Mouse (Mus musculus): ENCODE data around the gene Slc9b2.
A peak's percentile ranks its signal among the peaks of the same experiment; 100 is the strongest.

The Slc9b2 gene

DNA sequence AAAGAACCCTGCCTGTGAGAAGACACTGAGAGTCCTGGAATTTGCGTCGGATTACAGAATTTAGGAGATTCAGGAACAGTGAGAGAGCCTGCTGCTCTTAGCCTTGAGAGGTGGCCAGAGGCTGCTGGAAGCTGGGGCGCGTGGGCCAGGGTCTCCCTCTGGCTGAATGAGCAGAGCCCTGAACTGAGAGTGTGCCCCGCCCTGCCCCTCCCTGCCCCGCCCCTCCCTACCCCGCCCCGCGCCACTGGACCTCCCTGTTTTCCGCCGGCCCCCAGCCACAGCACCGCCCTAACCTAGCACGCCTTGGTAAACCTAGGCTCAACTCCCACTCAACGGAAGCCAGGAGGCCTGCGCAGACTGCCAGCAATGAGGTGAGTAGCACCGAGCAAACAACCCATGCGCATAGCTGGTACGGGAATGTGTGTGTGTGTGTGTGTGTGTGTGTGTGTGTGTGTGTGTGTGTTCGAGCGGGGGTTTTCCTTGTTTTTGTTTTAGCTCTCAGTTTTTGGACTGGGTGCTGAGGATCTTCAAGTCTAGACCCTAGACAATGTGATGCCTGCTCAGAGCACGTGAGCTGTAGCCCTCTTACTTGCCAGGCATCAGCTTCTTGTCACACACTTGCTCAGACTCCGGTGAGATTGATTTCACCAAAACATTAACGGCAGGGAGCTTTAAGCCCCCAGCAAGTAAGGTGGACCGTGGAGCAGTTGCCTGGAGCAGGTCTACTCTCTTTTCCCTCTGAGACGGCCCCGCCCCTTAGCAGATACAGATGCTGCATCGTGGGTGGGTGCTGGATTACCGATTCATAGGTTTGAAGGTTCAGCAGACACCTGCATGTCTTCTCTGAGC, at the start of gene Slc9b2:
Slc9b2 (plus strand) TSS at position 290 of the 849 bp plus-strand sequence.
- DNase-seq (ENCODE audit: low spot score in 2 of 2), result no peak

DNA sequence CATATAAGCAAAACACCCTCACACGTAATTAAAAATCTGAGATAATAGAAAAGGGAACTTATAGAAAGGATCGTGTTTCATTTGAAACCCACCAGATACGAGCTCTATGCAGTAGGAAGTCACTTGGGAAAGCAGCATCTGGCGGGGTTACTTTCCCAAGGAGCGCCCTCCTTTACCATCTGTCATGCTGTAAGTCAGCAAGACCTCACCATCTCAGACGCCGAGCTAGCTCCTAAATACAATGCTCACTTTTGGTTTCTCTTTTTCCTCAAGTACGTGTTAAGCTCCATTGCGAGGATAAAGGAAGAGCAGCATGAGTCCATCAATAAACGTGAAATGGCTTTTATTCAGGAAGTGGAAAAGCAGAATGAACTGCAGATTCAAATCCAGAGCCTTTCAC, 48.6 kb upstream of the Slc9b2 start:
- no peak for DNase-seq (ENCODE audit: low spot score in 2 of 2)

DNA sequence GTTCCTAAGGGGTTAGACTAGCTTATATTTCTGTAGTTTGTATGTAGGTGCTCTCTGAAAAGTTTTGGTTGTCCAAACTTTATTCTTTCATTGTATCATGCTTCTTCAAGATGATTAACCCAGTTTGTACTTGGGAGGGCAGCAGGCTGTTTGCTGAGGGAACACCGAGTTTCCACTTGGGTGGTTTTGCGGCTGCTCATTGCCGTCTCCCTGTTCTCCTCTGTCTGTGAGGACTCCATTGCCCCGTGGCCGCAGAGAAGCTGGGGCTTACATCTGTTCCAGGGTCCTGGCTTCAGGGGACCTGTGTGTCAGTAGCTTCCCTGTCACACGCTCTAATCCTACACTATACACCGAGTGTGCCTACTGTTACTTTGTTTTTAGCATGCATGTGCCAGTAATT, 47.3 kb upstream of the Slc9b2 start:
- no peak for DNase-seq (ENCODE audit: low spot score in 2 of 2)

DNA sequence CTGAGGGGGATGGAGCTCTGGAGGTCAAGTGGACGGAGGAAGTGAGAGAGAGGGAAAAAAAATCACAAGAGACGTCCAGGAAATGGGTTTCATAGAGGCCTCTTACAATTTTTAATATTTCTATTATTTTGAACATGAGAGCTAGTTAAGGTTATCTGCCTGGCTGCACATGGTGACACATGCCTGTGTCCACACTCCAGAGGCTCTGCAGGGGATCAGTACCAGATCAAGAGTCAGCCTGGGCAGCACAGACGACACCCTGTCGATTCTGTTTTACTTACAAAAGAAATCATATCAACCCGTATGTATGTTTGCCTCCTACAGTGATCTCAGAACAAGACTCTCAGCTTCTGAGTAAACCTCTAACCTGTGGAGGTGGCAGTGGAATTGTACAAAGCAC, 38.9 kb upstream of the Slc9b2 start:
- DNase-seq (ENCODE audit: low spot score in 2 of 2), result no peak

DNA sequence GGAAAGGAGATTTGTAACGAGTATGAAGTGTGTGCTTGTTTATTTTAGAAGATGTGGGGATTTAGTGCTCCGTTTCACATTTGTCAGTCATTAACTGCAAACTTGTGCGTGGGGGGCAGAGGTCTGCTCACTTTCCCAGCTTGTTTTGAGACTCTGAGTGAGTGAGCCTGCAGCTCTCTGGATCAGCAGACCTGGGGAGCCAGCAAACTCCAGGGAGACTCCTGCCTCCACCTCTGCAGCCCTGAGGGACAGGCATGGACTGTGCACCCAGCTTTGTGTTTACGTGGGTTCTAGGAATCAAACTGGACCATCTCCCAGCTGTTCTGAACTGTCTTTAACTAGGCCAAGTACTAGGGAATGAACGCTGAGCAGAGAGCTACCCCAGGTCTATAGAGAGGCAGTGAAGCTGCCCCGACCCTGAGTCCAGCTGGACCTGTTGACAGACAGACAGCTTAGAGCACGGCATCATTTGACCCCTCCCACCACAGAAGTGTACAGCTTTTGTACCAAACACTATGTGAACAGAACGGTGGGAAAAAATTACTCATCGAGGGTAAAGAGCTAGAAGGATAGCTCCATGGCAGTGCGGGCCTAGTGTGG, 38.0 kb upstream of the Slc9b2 start:
- no peak for DNase-seq (ENCODE audit: low spot score in 2 of 2)

DNA sequence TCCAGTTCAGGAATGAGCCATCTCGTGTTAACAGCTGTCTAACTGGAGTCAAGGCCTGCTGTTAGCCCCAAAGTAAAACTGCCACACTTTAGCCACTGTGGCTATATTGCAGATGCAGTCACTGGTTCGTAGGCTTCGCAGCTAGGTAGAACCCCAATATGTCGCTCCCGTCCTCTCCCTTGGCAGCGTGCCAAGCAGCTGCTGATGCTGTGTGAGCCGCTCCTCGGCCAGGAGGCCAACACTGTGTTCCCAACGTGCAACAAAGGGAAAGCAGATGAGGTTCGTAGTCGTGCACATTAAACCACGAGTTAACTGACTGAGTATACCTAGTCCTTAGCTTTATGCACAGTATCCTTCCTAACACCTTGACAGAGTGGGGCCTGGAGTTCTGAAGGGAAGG, 34.9 kb upstream of the Slc9b2 start:
- no peak for DNase-seq (ENCODE audit: low spot score in 2 of 2)

DNA sequence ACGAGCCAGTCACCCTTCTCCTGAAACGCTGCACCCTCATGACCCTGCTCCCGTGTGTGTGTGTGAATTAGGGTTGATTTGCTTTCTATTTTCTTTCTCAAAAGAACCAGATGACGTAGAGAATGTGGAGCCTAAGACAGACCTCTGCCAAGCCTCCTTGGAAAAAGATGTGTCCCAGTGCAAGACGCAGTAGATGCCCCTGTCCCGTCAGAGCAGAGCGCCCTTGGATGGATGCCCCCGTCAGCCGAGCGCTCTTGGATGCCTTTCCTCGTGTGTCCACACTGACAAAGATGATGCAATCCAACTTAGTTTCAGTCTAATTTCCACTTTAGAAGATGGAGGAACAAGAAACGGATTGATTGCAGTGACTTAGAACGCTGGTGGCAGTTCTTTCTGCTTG, 34.5 kb upstream of the Slc9b2 start:
- DNase-seq (ENCODE audit: low spot score in 2 of 2), result no peak

DNA sequence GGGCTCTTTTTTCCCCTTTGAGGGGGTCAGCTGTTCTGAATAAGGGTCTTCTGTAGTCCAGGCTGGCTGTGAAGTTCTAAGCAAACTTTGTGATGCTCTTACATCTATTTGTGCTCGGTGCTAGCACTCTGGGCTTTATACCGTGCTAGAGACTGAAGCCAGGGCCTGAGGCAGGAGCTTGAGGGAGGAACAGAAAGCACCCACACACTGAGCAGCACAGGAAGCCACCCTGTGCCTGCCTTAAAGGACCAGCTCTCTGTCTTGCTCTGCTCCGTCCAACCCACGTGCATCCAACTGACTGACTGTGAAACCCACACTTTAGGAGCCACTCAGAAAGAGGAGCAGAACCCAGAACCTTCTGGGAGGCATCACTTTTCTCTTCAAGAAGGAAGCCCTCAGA, 27.3 kb upstream of the Slc9b2 start:
- no peak for DNase-seq (ENCODE audit: low spot score in 2 of 2)

DNA sequence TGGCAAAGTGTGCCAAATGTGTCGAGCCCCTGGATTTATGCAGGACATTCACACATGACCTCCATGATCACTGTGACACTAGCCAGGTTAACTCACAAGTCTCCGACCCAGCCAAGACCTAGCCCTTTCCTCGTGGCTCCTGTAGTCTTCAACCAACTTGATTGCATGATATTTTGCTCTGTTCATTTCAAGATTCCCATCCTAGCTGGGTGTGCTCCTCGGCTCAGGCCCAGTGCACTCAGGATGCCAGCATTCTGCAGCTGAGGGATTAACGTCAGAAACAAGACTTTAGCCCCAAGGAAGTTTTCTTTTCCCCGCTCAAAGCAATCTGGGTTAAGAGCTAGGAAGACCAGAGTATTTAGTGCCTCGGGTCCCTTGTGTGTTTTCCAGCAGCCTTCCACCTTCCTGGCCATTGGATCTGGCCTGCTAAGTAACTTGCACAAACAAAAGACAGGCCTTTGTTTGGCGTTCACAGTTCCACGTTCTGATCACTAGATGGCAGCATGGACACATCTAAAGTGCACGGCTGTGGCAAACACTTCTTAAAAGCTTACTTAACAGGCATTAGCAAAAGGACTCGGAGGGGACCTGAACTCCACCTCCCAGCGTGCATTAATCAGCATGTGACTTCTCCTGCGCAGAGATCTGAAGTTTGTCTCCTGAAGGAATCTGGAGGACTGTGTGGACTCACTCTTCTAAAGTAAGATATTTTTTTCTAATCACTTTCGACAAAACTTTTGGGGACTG, 26.7 kb upstream of the Slc9b2 start, which contains the start of gene Bdh2:
Bdh2 (plus strand) TSS at position 553 of the 747 bp plus-strand sequence.
- peak; percentile 65 to 67 for DNase-seq (ENCODE audit: low spot score in 2 of 2)

DNA sequence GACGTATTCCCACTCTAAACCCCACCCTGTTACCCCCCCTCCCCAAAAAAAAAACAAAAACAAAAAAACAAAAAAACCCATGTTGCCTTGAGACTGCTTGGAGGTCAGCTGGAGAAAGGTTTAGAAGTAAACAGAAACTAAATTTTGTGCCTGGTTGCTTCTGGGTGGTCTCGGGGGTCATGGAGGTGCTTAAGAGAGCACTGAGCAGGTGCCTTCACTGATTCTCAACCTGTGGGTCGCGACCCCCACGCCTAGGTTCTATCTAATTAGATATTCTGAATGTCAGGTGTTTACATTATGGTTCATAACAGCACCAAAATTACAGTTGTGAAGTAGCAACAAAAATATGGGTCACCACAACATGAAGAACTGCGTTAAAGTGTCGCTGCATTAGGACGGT, 25.8 kb upstream of the Slc9b2 start:
- DNase-seq (ENCODE audit: low spot score in 2 of 2), result no peak

DNA sequence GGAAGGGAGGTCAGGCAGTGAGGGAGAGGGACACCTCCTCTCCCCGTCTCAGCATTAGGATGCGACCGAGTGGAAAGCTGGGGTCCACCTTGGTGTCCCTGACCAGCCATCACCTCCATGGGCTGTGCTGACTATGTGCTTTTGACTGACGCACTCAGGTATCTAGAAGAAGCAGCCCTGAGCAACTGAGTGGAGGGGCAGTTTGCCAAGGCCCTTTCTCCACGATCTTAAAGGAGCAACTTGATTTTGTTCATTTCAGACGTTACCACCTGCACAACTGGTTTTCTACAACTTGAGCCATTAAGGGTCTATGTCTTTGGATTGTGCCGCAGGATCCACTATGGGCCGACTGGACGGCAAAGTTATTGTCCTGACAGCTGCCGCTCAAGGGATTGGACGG, 22.2 kb upstream of the Slc9b2 start:
- no peak for DNase-seq (ENCODE audit: low spot score in 2 of 2)

DNA sequence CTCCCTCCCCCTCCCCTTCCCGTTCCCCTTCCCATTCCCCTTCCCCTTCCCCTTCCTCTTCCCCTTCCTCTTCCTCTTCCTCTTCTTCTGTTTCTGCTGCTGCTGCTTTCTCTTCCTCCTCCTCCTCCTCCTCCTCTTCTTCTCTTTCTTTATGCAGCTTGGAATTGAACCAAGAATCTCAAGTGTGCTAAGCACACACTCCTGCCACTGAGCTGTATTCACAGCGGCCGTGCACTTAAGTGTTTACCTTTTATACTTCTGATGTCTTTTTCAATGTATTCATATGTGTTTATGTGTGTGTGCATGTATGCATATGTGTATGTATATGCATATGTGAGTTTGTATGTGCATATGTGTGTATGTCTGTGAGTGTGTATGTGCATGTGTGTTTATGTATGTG, 21.7 kb upstream of the Slc9b2 start:
- no peak for DNase-seq (ENCODE audit: low spot score in 2 of 2)

DNA sequence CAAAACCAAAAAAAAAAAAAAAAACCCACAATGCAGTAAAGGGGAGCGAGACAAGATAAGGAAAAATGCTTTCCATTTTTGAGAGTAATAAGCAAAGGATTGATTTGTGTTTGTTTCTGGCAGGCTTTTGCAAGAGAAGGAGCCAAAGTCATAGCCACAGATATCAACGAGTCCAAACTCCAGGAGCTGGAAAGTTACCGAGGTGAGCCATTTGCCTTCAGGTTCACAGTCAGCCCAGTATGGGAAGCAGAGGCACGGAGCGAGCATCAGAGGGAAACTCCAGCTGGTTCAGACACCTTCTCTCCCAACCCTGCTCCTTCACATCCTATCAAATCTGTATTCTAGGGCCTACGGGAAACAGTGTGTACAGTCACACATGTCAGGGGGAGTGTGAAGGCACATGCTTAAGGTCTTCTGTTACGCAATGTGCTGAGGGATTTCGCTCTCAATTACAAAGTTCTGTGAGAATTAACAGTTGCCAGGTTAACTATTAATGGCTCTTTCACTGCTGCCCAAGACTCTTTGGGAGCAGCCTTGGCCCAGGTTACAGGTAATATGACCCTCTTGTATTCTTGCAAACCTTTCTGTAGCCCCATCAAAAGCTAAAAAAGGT, 19.3 kb upstream of the Slc9b2 start:
- DNase-seq (ENCODE audit: low spot score in 2 of 2), result no peak

DNA sequence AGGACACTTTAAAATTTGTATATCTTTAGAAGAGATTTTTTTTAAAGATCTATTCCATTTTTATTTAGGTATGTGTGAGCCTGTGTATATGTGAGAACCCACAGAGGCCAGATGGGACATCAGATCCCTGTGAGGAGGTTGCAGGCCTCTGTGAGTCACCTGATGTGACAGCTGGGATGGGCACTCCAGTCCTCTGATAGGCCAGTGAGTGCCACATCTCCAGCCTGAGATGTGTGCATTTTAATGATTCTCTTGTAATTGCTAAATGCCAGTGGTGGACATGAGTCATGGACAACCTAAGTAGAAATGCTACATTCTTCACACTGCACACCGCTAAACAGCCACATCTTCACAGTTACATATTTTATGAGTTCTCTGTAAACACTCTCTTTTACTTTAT, 18.4 kb upstream of the Slc9b2 start:
- DNase-seq (ENCODE audit: low spot score in 2 of 2), result no peak

DNA sequence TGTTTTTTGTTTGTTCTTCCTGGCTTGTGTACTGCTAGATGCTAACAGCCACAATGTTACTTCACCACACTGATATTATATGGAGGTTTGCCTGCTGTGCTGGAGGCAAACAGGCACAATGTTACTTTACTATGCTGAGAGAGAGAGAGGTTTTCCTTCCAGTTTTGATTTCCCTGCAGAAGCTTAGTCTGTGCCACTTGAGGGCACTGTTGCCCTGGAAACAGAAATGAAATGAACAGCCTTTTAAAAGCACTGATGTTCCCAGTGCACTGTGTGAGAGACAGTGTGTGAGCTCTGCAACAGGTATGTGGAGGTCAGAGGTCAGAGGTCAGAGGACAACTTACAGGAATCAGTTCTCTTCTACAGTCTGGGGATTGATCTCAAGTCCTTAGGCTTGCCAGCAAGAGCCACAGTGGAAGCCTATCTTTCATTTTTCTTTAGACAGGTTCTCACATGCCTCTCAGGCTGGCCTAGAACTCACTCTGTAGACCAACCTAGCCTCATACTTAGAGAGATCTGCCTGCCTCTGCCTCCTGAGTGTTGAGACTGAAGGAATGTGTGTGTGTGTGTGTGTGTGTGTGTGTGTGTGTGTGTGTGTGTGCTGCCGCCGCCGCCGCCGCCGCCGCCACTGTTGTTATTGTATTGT, 17.1 kb upstream of the Slc9b2 start:
- peak; percentile 22 to 34 for DNase-seq (ENCODE audit: low spot score in 2 of 2)

DNA sequence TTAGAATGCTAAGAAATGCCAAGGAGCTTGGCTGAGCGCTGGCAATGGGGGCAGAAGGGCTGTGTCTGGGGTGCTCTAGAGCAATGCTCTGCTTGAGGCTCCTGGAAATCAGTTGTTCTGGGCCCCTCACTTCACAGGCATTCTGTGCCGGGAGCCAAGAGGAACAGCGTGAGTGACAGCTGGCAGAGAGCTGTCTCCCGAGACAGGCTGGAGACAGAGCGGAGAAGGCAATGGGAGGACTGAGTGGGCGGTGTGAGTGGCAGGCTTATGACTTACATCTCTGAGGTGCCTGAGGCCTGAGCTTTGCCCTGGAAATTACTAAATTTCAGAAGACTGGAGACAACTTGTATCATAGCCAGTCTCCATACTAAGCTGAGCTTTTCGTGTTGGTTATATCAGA, 13.8 kb upstream of the Slc9b2 start:
- no peak for DNase-seq (ENCODE audit: low spot score in 2 of 2)

DNA sequence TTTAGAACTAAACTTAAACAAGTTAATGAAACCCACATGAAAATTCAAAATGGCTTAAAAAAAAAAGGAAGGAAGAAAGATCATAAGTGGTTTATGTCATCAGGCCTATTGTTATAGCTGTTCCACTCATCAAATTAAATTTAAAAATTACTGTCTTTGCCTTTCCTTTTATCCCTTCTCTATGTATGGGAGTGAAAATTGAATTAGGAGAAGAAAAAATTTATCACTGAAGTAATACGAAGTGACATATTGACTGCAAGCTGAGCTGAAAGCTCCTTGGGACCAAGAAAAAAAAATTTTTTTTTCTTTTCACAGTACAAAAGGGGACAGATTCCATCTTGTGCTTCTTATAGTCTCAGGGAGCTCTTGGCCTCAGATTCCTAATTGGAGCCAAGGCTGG, 11.9 kb upstream of the Slc9b2 start:
- no peak for DNase-seq (ENCODE audit: low spot score in 2 of 2)

DNA sequence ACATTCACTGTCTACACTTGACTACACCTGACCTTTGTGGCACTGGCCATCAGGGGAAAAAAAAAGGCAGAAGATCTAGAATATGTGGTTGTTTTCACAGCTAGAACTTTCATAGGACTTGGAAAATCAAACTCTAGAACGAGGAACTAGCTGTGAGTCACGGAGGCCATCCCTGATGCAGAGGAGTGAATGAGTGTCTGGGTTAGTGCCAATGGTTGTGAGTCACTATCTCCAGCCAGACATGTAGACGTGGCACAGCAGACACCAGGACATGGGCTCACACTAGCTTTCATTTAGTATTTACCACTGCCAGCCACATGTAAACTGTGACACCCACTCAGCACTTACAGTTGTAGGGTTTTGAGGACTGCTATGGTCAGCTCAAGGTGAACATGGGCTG, 8.9 kb upstream of the Slc9b2 start:
- peak in 1 of 2 experiments; percentile 9 for DNase-seq (ENCODE audit: low spot score in 2 of 2)

DNA sequence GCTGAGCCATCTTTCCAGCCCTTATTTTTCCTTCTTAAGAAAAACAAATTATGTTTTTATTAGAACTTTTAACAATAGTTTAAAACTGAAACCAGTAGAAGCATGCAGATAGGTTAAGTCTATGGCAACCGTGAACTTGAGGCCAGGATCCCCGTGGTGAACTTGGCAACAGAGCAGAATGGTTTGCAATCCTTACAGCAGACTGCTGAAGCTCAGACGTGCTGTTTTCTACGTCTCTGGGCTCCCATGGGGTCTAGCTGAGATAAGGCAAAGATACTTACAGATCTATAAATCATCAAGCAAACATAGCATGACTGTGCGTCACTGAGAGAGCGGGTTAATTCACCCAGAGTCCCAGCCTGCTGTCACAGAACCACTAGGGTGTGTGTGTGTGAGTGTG, 7.4 kb upstream of the Slc9b2 start:
- no peak for DNase-seq (ENCODE audit: low spot score in 2 of 2)

DNA sequence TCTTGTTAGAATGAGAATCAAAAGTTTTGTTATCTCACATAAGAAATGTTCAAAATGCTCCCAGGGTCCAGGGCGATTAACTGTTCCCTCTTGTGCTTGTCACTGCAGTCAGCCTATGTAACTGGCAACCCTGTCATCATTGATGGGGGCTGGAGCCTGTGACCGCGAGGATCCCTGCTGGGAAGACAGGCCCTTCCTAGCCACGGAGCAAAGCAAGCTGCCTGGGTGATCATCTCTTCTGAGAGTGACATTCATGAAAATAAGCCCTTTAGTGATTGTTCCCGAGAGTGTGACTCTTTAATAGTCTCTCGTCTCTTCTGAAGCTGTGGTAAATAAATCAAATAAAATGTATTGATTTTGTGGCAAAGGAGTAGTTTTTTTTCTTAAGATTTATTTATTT, 3.4 kb upstream of the Slc9b2 start:
- no peak for DNase-seq (ENCODE audit: low spot score in 2 of 2)

DNA sequence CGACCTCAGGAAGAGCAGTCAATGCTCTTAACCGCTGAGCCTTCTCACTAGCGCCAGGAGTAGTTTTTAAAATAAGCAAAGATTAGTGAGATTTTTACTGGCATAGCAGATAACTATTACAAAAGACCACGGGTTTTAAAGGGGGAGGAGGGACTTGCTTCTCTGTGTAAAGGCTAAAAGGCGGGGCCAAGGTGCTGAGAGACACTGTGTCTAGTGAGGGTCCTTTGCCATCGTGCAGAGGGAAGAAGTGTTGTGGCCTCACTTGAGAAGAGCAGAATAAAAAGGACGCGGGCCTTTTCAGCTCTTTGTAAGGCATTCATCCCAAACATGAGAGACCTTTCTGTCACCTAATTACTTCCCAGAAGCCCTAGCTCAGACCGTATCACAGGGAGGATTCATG, 2.9 kb upstream of the Slc9b2 start:
- DNase-seq (ENCODE audit: low spot score in 2 of 2), result no peak
